Mouse (Mus musculus): ENCODE data around the gene Tom1l2. TPM values are rescaled to one million over a fixed set of nuclear protein-coding genes. Genes with fewer than 3 reads are reported as not detected.
A peak's percentile ranks its signal among the peaks of the same experiment; 100 is the strongest.

The Tom1l2 gene
- polyA plus RNA-seq, 2 experiments = 21.5 to 36.0 TPM

DNA sequence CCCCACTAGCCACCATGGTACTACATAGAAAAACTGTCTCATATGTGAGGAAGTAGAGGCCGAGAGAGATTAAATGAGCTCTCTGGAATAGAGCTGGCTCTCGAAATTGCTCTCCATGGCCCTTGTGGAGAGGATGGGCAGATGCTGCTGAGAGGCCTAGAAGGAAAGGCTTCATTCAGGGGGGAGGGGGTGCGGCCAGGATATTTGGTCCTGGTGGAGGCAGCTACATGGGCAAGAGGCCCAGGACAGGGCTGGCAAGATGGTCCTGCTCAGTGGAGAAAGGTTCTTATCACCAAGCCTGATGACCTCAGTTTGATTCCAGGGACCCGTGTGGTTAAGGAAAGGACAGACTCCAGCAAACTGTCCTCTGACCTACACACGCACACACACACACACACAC lies 33.2 kb upstream of the Tom1l2 start:
- H3K9ac ChIP-seq (ENCODE audit: low read depth, low read length, severe bottlenecking) = no peak overlapping the region
- H3K36me3 ChIP-seq (ENCODE audit: control insufficient read depth, insufficient read depth, low read length) = no peaks in the 10 kb centered on the region
- 81% methylated on average over 5 of the region's 5 CpGs for WGBS
- TF ChIP-seq POLR2A (IDR thresholded peaks at IDR 0.05; ENCODE audit: borderline replicate concordance, extremely low read depth, insufficient read depth, insufficient read length) = no peak
- H3K4me3 ChIP-seq (replicated peaks; ENCODE audit: low read length) = no peak overlapping the region
- no peaks in the 10 kb centered on the region for H3K9me3 ChIP-seq (ENCODE audit: control insufficient read depth, low read length)
- peaks cover 5% of the 10 kb centered on the region for H3K4me1 ChIP-seq (ENCODE audit: control insufficient read depth, insufficient read depth, low read length)
- DNase-seq (ENCODE audit: low spot score) (no peak), ATAC-seq (ENCODE audit: low FRiP score, low read depth) (no peak)
- no peak overlapping the region for H3K4me2 ChIP-seq (replicated peaks; ENCODE audit: low read depth, low read length, severe bottlenecking)
- H3K27ac ChIP-seq (replicated peaks; ENCODE audit: low read depth, low read length) = no peak overlapping the region
- H3K27me3 ChIP-seq (ENCODE audit: control insufficient read depth, insufficient read depth, low read length) = no peaks in the 10 kb centered on the region

GRCm38 (mm10) chr11:60384762-60385421 lies 32.2 kb upstream of the Tom1l2 start:
- Histone ChIP-seq H3K4me3 (replicated peaks; ENCODE audit: low read length) (no peak overlapping the region), H3K9ac (ENCODE audit: low read depth, low read length, severe bottlenecking) (no peak overlapping the region), H3K9me3 (ENCODE audit: control insufficient read depth, low read length) (no peaks in the 10 kb centered on the region), H3K4me2 (replicated peaks; ENCODE audit: low read depth, low read length, severe bottlenecking) (peak overlapping the region; percentile 14; the same call in 1 of the 2 replicates), H3K27me3 (ENCODE audit: control insufficient read depth, insufficient read depth, low read length) (no peaks in the 10 kb centered on the region), H3K27ac (replicated peaks; ENCODE audit: low read depth, low read length) (no peak overlapping the region), H3K36me3 (ENCODE audit: control insufficient read depth, insufficient read depth, low read length) (no peaks in the 10 kb centered on the region), H3K4me1 (ENCODE audit: control insufficient read depth, insufficient read depth, low read length) (peaks cover 5% of the 10 kb centered on the region)
- WGBS = 7% methylated on average over 16 of the region's 16 CpGs
- no peak for DNase-seq (ENCODE audit: low spot score)
- TF ChIP-seq POLR2A (IDR thresholded peaks at IDR 0.05; ENCODE audit: borderline replicate concordance, extremely low read depth, insufficient read depth, insufficient read length) = no peak
- no peak for ATAC-seq (ENCODE audit: low FRiP score, low read depth)

- H3K4me1 ChIP-seq (ENCODE audit: control insufficient read depth, insufficient read depth, low read length) = peaks cover 5% of the 10 kb centered on the region
- TF ChIP-seq POLR2A (IDR thresholded peaks at IDR 0.05; ENCODE audit: borderline replicate concordance, extremely low read depth, insufficient read depth, insufficient read length) = no peak
- H3K36me3 ChIP-seq (ENCODE audit: control insufficient read depth, insufficient read depth, low read length) = no peaks in the 10 kb centered on the region
- no peak for DNase-seq (ENCODE audit: low spot score)
- H3K4me3 ChIP-seq (replicated peaks; ENCODE audit: low read length) = no peak overlapping the region
- no peak for ATAC-seq (ENCODE audit: low FRiP score, low read depth)
- H3K9me3 ChIP-seq (ENCODE audit: control insufficient read depth, low read length) = no peaks in the 10 kb centered on the region
- H3K9ac ChIP-seq (ENCODE audit: low read depth, low read length, severe bottlenecking) = no peak overlapping the region
- WGBS = 85% methylated on average over 6 of the region's 6 CpGs
- no peaks in the 10 kb centered on the region for H3K27me3 ChIP-seq (ENCODE audit: control insufficient read depth, insufficient read depth, low read length)
- H3K27ac ChIP-seq (replicated peaks; ENCODE audit: low read depth, low read length) = no peak overlapping the region
- no peak overlapping the region for H3K4me2 ChIP-seq (replicated peaks; ENCODE audit: low read depth, low read length, severe bottlenecking)
Measured at GRCm38 (mm10) chr11:60383518-60383917, 30.8 kb upstream of the Tom1l2 start.

GRCm38 (mm10) chr11:60374481-60374880 lies 21.8 kb upstream of the Tom1l2 start:
- no peak overlapping the region for H3K27ac ChIP-seq (replicated peaks; ENCODE audit: low read depth, low read length)
- no peaks in the 10 kb centered on the region for H3K36me3 ChIP-seq (ENCODE audit: control insufficient read depth, insufficient read depth, low read length)
- H3K9me3 ChIP-seq (ENCODE audit: control insufficient read depth, low read length) = no peaks in the 10 kb centered on the region
- H3K27me3 ChIP-seq (ENCODE audit: control insufficient read depth, insufficient read depth, low read length) = no peaks in the 10 kb centered on the region
- no peak for TF ChIP-seq POLR2A (IDR thresholded peaks at IDR 0.05; ENCODE audit: borderline replicate concordance, extremely low read depth, insufficient read depth, insufficient read length)
- no peak for DNase-seq (ENCODE audit: low spot score)
- WGBS = 63% methylated on average over 6 of the region's 6 CpGs
- H3K4me1 ChIP-seq (ENCODE audit: control insufficient read depth, insufficient read depth, low read length) = peaks cover 2% of the 10 kb centered on the region; the same call in 1 of the 2 replicates
- H3K4me3 ChIP-seq (replicated peaks; ENCODE audit: low read length) = no peak overlapping the region
- H3K4me2 ChIP-seq (replicated peaks; ENCODE audit: low read depth, low read length, severe bottlenecking) = no peak overlapping the region
- no peak overlapping the region for H3K9ac ChIP-seq (ENCODE audit: low read depth, low read length, severe bottlenecking)
- ATAC-seq (ENCODE audit: low FRiP score, low read depth) = no peak

DNA sequence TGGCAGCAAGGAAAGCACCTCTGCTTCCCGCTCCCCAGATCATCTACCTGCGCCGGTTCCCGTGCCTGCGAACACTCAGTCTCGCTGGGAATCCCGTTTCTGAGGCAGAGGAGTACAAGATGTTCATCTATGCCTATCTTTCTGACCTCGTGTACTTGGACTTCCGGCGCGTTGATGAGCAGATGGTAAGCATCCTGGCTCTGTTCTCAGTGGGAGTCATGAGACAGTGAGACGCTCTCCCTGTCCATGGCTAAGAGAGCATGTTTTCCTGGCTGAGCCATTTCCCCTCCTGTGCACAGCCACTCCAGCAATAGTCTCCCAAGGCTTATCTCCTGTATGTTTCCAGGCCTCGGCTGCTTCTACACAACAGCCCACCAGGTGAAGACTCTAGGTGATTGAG lies 17.7 kb upstream of the Tom1l2 start:
- no peak for TF ChIP-seq POLR2A (IDR thresholded peaks at IDR 0.05; ENCODE audit: borderline replicate concordance, extremely low read depth, insufficient read depth, insufficient read length)

More for the DNA sequence above, 17.7 kb upstream of the Tom1l2 start:
- Histone ChIP-seq H3K27me3 (ENCODE audit: control insufficient read depth, insufficient read depth, low read length) (no peaks in the 10 kb centered on the region), H3K36me3 (ENCODE audit: control insufficient read depth, insufficient read depth, low read length) (no peaks in the 10 kb centered on the region), H3K4me3 (replicated peaks; ENCODE audit: low read length) (no peak overlapping the region), H3K4me1 (ENCODE audit: control insufficient read depth, insufficient read depth, low read length) (peaks cover 18% of the 10 kb centered on the region), H3K9me3 (ENCODE audit: control insufficient read depth, low read length) (no peaks in the 10 kb centered on the region), H3K4me2 (replicated peaks; ENCODE audit: low read depth, low read length, severe bottlenecking) (no peak overlapping the region), H3K9ac (ENCODE audit: low read depth, low read length, severe bottlenecking) (no peak overlapping the region), H3K27ac (replicated peaks; ENCODE audit: low read depth, low read length) (no peak overlapping the region)
- ATAC-seq (ENCODE audit: low FRiP score, low read depth) (no peak), DNase-seq (ENCODE audit: low spot score) (no peak)
- WGBS = 90% methylated on average over 13 of the region's 13 CpGs

Measured in limb, embryonic 14.5 days (tissue).